Mouse (Mus musculus): ENCODE measurements around the gene Btbd35f2. TPM values are rescaled to one million over a fixed set of nuclear protein-coding genes. Genes with fewer than 3 reads are reported as not detected.
"Not testable (repeated sequence)": the region's sequence is repeated elsewhere in the genome, so short reads cannot be mapped to it uniquely, and the experiment has no call there.

The Btbd35f2 gene
- not detected in 2 replicates for polyA plus RNA-seq (2015; fragmentation: Nextera tagmentation; extraction: Ambion mirVana)

GRCm38 (mm10) chrX:32278094-32278493 is at the start of gene Btbd35f2:
Btbd35f2 (plus strand) TSS chrX:32278394.
- H3K4me2 ChIP-seq (ENCODE audit: low read depth, low read length); H3K4me1 ChIP-seq (ENCODE audit: control insufficient read depth, insufficient read depth, low read length); ATAC-seq (ENCODE audit: insufficient read depth, low FRiP score); H3K9me3 ChIP-seq (replicated peaks; ENCODE audit: control insufficient read depth, low read length); H3K4me3 ChIP-seq (replicated peaks; ENCODE audit: low read length); H3K9ac ChIP-seq (ENCODE audit: low read length); H3K27me3 ChIP-seq (ENCODE audit: control insufficient read depth, insufficient read depth, low read length); H3K27ac ChIP-seq (ENCODE audit: low read length); H3K36me3 ChIP-seq (ENCODE audit: control insufficient read depth, insufficient read depth, low read length): not testable (repeated sequence)
- no CpG with 5 or more reads among the region's 3 CpGs for WGBS

Other genes starting within 250 kb of the Btbd35f2 start
- gene Btbd35f22, start 230.6 kb upstream of the Btbd35f2 start, polyA plus RNA-seq (2015; fragmentation: Nextera tagmentation; extraction: Ambion mirVana), result not detected in 2 replicates